Mouse (Mus musculus) gastrocnemius, postnatal 10 days (tissue): ENCODE results near the gene Camk1d. TPM values are rescaled to one million over a fixed set of nuclear protein-coding genes. Genes with fewer than 3 reads are reported as not detected.
A peak's percentile ranks its signal among the peaks of the same experiment; 100 is the strongest.

Experiments used
- DNase-seq: peaks from one replicate; pipeline ENCODE4 v3.0.0; 2021; ENCODE audit warnings: mixed read lengths
- total RNA-seq, 2 experiments: library from RNA; stranded (reverse); gene quantifications; 2 replicates each; pipeline ENCODE4 v1.2.3; 2021

The Camk1d gene
- total RNA-seq, 2 experiments from 2014 or later = 2.4 to 5.0 TPM

GRCm38 (mm10) chr2:5661946-5662345 is 52.4 kb downstream of the Camk1d start:
- no peak for DNase-seq

GRCm38 (mm10) chr2:5658000-5658399 is 56.3 kb downstream of the Camk1d start:
- DNase-seq = no peak

- DNase-seq = no peak
These were observed 58.0 kb downstream of the Camk1d start for GRCm38 (mm10) chr2:5656326-5656725.

- no peak for DNase-seq
These were observed 62.2 kb downstream of the Camk1d start for GRCm38 (mm10) chr2:5652071-5652470.

- DNase-seq = no peak
These were observed 62.9 kb downstream of the Camk1d start for GRCm38 (mm10) chr2:5651285-5651870.

- DNase-seq = no peak
These were observed 65.1 kb downstream of the Camk1d start for GRCm38 (mm10) chr2:5649226-5649625.

GRCm38 (mm10) chr2:5648764-5649163 is 65.6 kb downstream of the Camk1d start:
- DNase-seq = no peak

GRCm38 (mm10) chr2:5646322-5646721 is 68.0 kb downstream of the Camk1d start:
- DNase-seq = no peak

GRCm38 (mm10) chr2:5645584-5645983 is 68.7 kb downstream of the Camk1d start:
- DNase-seq = no peak

GRCm38 (mm10) chr2:5643937-5644336 is 70.4 kb downstream of the Camk1d start:
- no peak for DNase-seq

- DNase-seq = no peak
These were observed 71.1 kb downstream of the Camk1d start for GRCm38 (mm10) chr2:5643226-5643625.

GRCm38 (mm10) chr2:5642624-5643023 is 71.7 kb downstream of the Camk1d start:
- DNase-seq = no peak

- no peak for DNase-seq
These were observed 72.6 kb downstream of the Camk1d start for GRCm38 (mm10) chr2:5641678-5642077.

- no peak for DNase-seq
These were observed 73.7 kb downstream of the Camk1d start for GRCm38 (mm10) chr2:5640586-5640985.

- DNase-seq = no peak
These were observed 77.2 kb downstream of the Camk1d start for GRCm38 (mm10) chr2:5636801-5637742.

- DNase-seq = no peak
These were observed 82.0 kb downstream of the Camk1d start for GRCm38 (mm10) chr2:5632355-5632684.

GRCm38 (mm10) chr2:5631676-5632354 is 82.5 kb downstream of the Camk1d start:
- no peak for DNase-seq

- DNase-seq = no peak
These were observed 83.6 kb downstream of the Camk1d start for GRCm38 (mm10) chr2:5630710-5631109.

- DNase-seq = no peak
These were observed 89.9 kb downstream of the Camk1d start for GRCm38 (mm10) chr2:5624379-5624778.

GRCm38 (mm10) chr2:5618361-5618896 is 95.9 kb downstream of the Camk1d start:
- no peak for DNase-seq

GRCm38 (mm10) chr2:5614896-5615295 is 99.4 kb downstream of the Camk1d start:
- peak; percentile 11 for DNase-seq

- no peak for DNase-seq
These were observed 100.0 kb downstream of the Camk1d start for GRCm38 (mm10) chr2:5614308-5614705.
